Mouse (Mus musculus) midbrain, embryonic 16.5 days (tissue): Measurements from ENCODE around the gene Tmem18. TPM values are rescaled to one million over a fixed set of nuclear protein-coding genes. Genes with fewer than 3 reads are reported as not detected.

Experiments
- ATAC-seq: fragments of 200-750 bp; cut with Nextera tagmentation; 2 replicates; pipeline ENCODE4 v1.8.0; 2017; ENCODE audit warnings: moderate TSS enrichment
- H3K27ac ChIP-seq: fragments of 300-500 bp; sonication (generic); 2 replicates; pipeline ENCODE4 v1.5.1; 2014; ENCODE audit warnings: mild to moderate bottlenecking, low read length, mixed read lengths
- H3K27me3 ChIP-seq: fragments of 300-500 bp; sonication (generic); 2 replicates; pipeline ENCODE4 v1.6.1; 2014; ENCODE audit warnings: low read depth, low read length, mixed read lengths; ENCODE audit not compliant: control insufficient read depth, insufficient read depth
- H3K36me3 ChIP-seq: fragments of 300-500 bp; sonication (generic); 2 replicates; pipeline ENCODE4 v1.6.1; 2014; ENCODE audit warnings: mild to moderate bottlenecking, low read length, moderate library complexity, mixed read lengths; ENCODE audit not compliant: control insufficient read depth, insufficient read depth
- H3K4me1 ChIP-seq: fragments of 300-500 bp; sonication (generic); 2 replicates; pipeline ENCODE4 v1.6.1; 2014; ENCODE audit warnings: mild to moderate bottlenecking, low read length, mixed read lengths; ENCODE audit not compliant: control insufficient read depth, insufficient read depth
- H3K4me2 ChIP-seq: fragments of 300-500 bp; sonication (generic); 2 replicates; pipeline ENCODE4 v1.6.1; 2014; ENCODE audit warnings: mild to moderate bottlenecking, low read length, mixed read lengths
- H3K4me3 ChIP-seq: fragments of 300-500 bp; sonication (generic); 2 replicates; pipeline ENCODE4 v1.5.1; 2014; ENCODE audit warnings: low read depth, mild to moderate bottlenecking, low read length, moderate library complexity, mixed read lengths
- H3K9ac ChIP-seq: fragments of 300-500 bp; sonication (generic); 2 replicates; pipeline ENCODE4 v1.6.1; 2014; ENCODE audit warnings: low read depth, low read length, mixed read lengths
- H3K9me3 ChIP-seq: fragments of 300-500 bp; sonication (generic); replicated peaks from 2 replicates; pipeline ENCODE4 v1.6.1; 2014; ENCODE audit warnings: mild to moderate bottlenecking, low read length, mixed read lengths; ENCODE audit not compliant: control insufficient read depth, poor library complexity, severe bottlenecking
- WGBS: fragments of 180-500 bp; shearing (Covaris S2); extraction: QIAGEN DNeasy Blood & Tissue Kit; methylation state at CpG from one replicate; pipeline ENCODE4 v1.1.7; 2014; 5-methylcytosine and 5-hydroxymethylcytosine counted together
- microRNA-seq: library from miRNA; unstranded; fragments of <30 nt; microRNA quantifications from one replicate; pipeline ENCODE4, GENCODE M21; 2017
- polyA plus RNA-seq: library from polyadenylated mRNA; unstranded; fragments of >200 nt; fragmentation: Nextera tagmentation; extraction: Ambion mirVana; gene quantifications from 2 replicates; pipeline ENCODE4 v1.2.1, GENCODE M21; 2015

Gene Tmem18
- polyA plus RNA-seq, 1 experiment from 2014 or later, result 39.2 TPM

GRCm38 (mm10) chr12:30618425-30618824 is 34.2 kb downstream of the Tmem18 start:
- H3K9ac ChIP-seq, result no peak overlapping the region
- H3K27ac ChIP-seq, result no peak overlapping the region
- 67% methylated on average over 8 of the region's 8 CpGs for WGBS
- no peaks in the 10 kb centered on the region for H3K27me3 ChIP-seq
- no peaks in the 10 kb centered on the region for H3K9me3 ChIP-seq
- no peak overlapping the region for H3K4me2 ChIP-seq
- no peak overlapping the region for H3K4me3 ChIP-seq
- ATAC-seq, result no peak
- no peaks in the 10 kb centered on the region for H3K36me3 ChIP-seq
- no peaks in the 10 kb centered on the region for H3K4me1 ChIP-seq

GRCm38 (mm10) chr12:30628466-30628865 is 44.2 kb downstream of the Tmem18 start:
- Histone ChIP-seq H3K4me1 (no peaks in the 10 kb centered on the region), H3K9ac (no peak overlapping the region)

GRCm38 (mm10) chr12:30634534-30634933 is 50.3 kb downstream of the Tmem18 start:
- Histone ChIP-seq H3K4me1 (no peaks in the 10 kb centered on the region), H3K9me3 (no peaks in the 10 kb centered on the region)
- no peak for ATAC-seq

More at GRCm38 (mm10) chr12:30628466-30628865, 44.2 kb downstream of the Tmem18 start:
- no peaks in the 10 kb centered on the region for H3K27me3 ChIP-seq
- no peak overlapping the region for H3K27ac ChIP-seq
- no peaks in the 10 kb centered on the region for H3K36me3 ChIP-seq
- ATAC-seq, result no peak
- H3K4me2 ChIP-seq, result no peak overlapping the region
- H3K9me3 ChIP-seq, result no peaks in the 10 kb centered on the region
- no peak overlapping the region for H3K4me3 ChIP-seq
- 82% methylated on average over 5 of the region's 5 CpGs for WGBS

More at GRCm38 (mm10) chr12:30634534-30634933, 50.3 kb downstream of the Tmem18 start:
- no peak overlapping the region for H3K27ac ChIP-seq
- H3K9ac ChIP-seq, result no peak overlapping the region
- H3K4me3 ChIP-seq, result no peak overlapping the region
- no peaks in the 10 kb centered on the region for H3K36me3 ChIP-seq
- no peak overlapping the region for H3K4me2 ChIP-seq
- no peaks in the 10 kb centered on the region for H3K27me3 ChIP-seq

Small RNA genes lying within 50 kb of the gene (microRNA-seq; reads per million reads assigned to microRNA genes)
- not detected for gene Gm25243

Other genes with a start within 250 kb of the Tmem18 start
- gene Sntg2, start 211.1 kb upstream of the Tmem18 start, polyA plus RNA-seq, result 5.1 and 8.2 TPM in 2 replicates